Mouse (Mus musculus) MEL (cell line): ENCODE results near the gene Tas2r140. TPM values are rescaled to one million over a fixed set of nuclear protein-coding genes. Genes with fewer than 3 reads are reported as not detected.

ENCODE experiments used
- DNase-seq: peaks from one replicate; pipeline ENCODE4 v3.0.0; 2011; ENCODE audit warnings: low read depth, low spot score
- H3K27ac ChIP-seq: 2 replicates; pipeline ENCODE4 v1.5.1; 2012; ENCODE audit warnings: low read depth, mild to moderate bottlenecking, control low read depth, low read length, moderate library complexity; ENCODE audit not compliant: control insufficient read depth
- H3K27me3 ChIP-seq, 2 experiments: fragments of 150-350 bp in 1 of 2; sonication (generic) in 1 of 2; 2 replicates each; pipeline ENCODE4 v1.6.1; 2012; ENCODE audit warnings: low read length in 2 of 2, mild to moderate bottlenecking in 2 of 2, improper control_type of control experiment in 1 of 2, moderate library complexity in 1 of 2; ENCODE audit not compliant: insufficient read depth in 2 of 2, control insufficient read depth in 1 of 2
- H3K36me3 ChIP-seq, 2 experiments: 2 replicates each; pipeline ENCODE4 v1.6.1; 2012 to 2014; ENCODE audit warnings: low read length in 2 of 2, improper control_type of control experiment in 1 of 2, inconsistent platforms in 1 of 2, mild to moderate bottlenecking in 1 of 2; ENCODE audit not compliant: insufficient read depth in 2 of 2, control insufficient read depth in 1 of 2
- H3K4me1 ChIP-seq, 2 experiments: fragments of 150-350 bp in 1 of 2; sonication (generic) in 1 of 2; 2 replicates each; pipeline ENCODE4 v1.6.1; 2012; ENCODE audit warnings: low read length in 2 of 2, improper control_type of control experiment in 1 of 2, mild to moderate bottlenecking in 1 of 2; ENCODE audit not compliant: insufficient read depth in 2 of 2, control insufficient read depth in 1 of 2
- H3K4me3 ChIP-seq, 2 experiments: fragments of 150-350 bp in 1 of 2; sonication (generic) in 1 of 2; 2 replicates each; pipeline ENCODE4 v1.5.1; 2012; ENCODE audit warnings: low read depth in 2 of 2, low read length in 2 of 2, mild to moderate bottlenecking in 2 of 2, moderate library complexity in 2 of 2, control low read depth in 1 of 2, improper control_type of control experiment in 1 of 2; ENCODE audit not compliant: control insufficient read depth in 1 of 2, insufficient read depth in 1 of 2
- H3K79me2 ChIP-seq: 2 replicates; pipeline ENCODE4 v1.6.1; 2012; ENCODE audit warnings: mild to moderate bottlenecking, low read length, moderate library complexity; ENCODE audit not compliant: control insufficient read depth, poor library complexity, insufficient read depth
- H3K9ac ChIP-seq: 2 replicates; pipeline ENCODE4 v1.6.1; 2012; ENCODE audit warnings: low read depth, mild to moderate bottlenecking, control low read depth, low read length, moderate library complexity; ENCODE audit not compliant: control insufficient read depth, poor library complexity, severe bottlenecking
- H3K9me3 ChIP-seq: fragments of 150-350 bp; sonication (generic); replicated peaks from 2 replicates; pipeline ENCODE4 v1.6.1; 2012; ENCODE audit warnings: mild to moderate bottlenecking, low read length, improper control_type of control experiment, moderate library complexity; ENCODE audit not compliant: insufficient read depth
- CHD1 ChIP-seq: IDR thresholded peaks from 2 replicates; pipeline ENCODE4 v1.6.1; 2012; ENCODE audit warnings: low read depth, mild to moderate bottlenecking, inconsistent platforms, low read length, improper control_type of control experiment
- ELF1 ChIP-seq: IDR thresholded peaks from 2 replicates; pipeline ENCODE4 v1.6.1; 2014; ENCODE audit warnings: low read depth, mild to moderate bottlenecking, inconsistent platforms, low read length, improper control_type of control experiment, moderate library complexity
- HCFC1 ChIP-seq: IDR thresholded peaks from 2 replicates; pipeline ENCODE4 v1.6.1; 2012; ENCODE audit warnings: low read depth, mild to moderate bottlenecking, inconsistent platforms, low read length, improper control_type of control experiment, moderate library complexity
- KAT2A ChIP-seq: conservative IDR thresholded peaks from 2 replicates; pipeline ENCODE4 v1.6.1; 2012; ENCODE audit warnings: low read depth, low read length, improper control_type of control experiment, inconsistent platforms
- MAX ChIP-seq: IDR thresholded peaks from 2 replicates; pipeline ENCODE4 v1.6.1; 2011; ENCODE audit warnings: low read length, improper control_type of control experiment
- MAZ ChIP-seq: IDR thresholded peaks from 2 replicates; pipeline ENCODE4 v1.6.1; 2012; ENCODE audit warnings: low read depth, mild to moderate bottlenecking, inconsistent platforms, low read length, improper control_type of control experiment
- MYB ChIP-seq: IDR thresholded peaks from 2 replicates; pipeline ENCODE4 v1.6.1; 2011; ENCODE audit warnings: mild to moderate bottlenecking, low read depth, low read length, improper control_type of control experiment
- MYC ChIP-seq: IDR thresholded peaks from 2 replicates; pipeline ENCODE4 v1.6.1; 2011; ENCODE audit warnings: low read depth, mild to moderate bottlenecking, low read length, improper control_type of control experiment, moderate library complexity
- POLR2AphosphoS2 ChIP-seq: IDR thresholded peaks from 2 replicates; pipeline ENCODE4 v1.6.1; 2011; ENCODE audit warnings: low read length, improper control_type of control experiment
- POLR2AphosphoS5 ChIP-seq: IDR thresholded peaks from 2 replicates; pipeline ENCODE4 v1.6.1; 2012; ENCODE audit warnings: low read depth, borderline replicate concordance, mild to moderate bottlenecking, inconsistent platforms, low read length, moderate library complexity, mixed read lengths
- RAD21 ChIP-seq: IDR thresholded peaks from 2 replicates; pipeline ENCODE4 v1.6.1; 2011; ENCODE audit warnings: mild to moderate bottlenecking, low read depth, low read length, improper control_type of control experiment
- RCOR1 ChIP-seq: IDR thresholded peaks from 2 replicates; pipeline ENCODE4 v1.6.1; 2012; ENCODE audit warnings: low read depth, mild to moderate bottlenecking, inconsistent platforms, low read length, improper control_type of control experiment
- SIN3A ChIP-seq: IDR thresholded peaks from 2 replicates; pipeline ENCODE4 v1.6.1; 2012; ENCODE audit warnings: low read length, improper control_type of control experiment, inconsistent platforms
- SMC3 ChIP-seq: IDR thresholded peaks from 2 replicates; pipeline ENCODE4 v1.6.1; 2011; ENCODE audit warnings: low read depth, low read length, improper control_type of control experiment
- TCF12 ChIP-seq: IDR thresholded peaks from 2 replicates; pipeline ENCODE4 v1.6.1; 2014; ENCODE audit warnings: low read depth, mild to moderate bottlenecking, inconsistent platforms, low read length, improper control_type of control experiment, moderate library complexity
- USF1 ChIP-seq: IDR thresholded peaks from 2 replicates; pipeline ENCODE4 v1.6.1; 2014; ENCODE audit warnings: low read depth, mild to moderate bottlenecking, inconsistent platforms, low read length, improper control_type of control experiment, moderate library complexity
- USF2 ChIP-seq, 2 experiments: IDR thresholded peaks; 2 replicates each; pipeline ENCODE4 v1.6.1; 2011 to 2012; ENCODE audit warnings: improper control_type of control experiment in 2 of 2, low read length in 2 of 2, borderline replicate concordance in 1 of 2, inconsistent platforms in 1 of 2, low read depth in 1 of 2, mild to moderate bottlenecking in 1 of 2; ENCODE audit not compliant: insufficient read depth in 1 of 2
- ZKSCAN1 ChIP-seq: IDR thresholded peaks from 2 replicates; pipeline ENCODE4 v1.6.1; 2012; ENCODE audit warnings: low read depth, mild to moderate bottlenecking, inconsistent platforms, low read length, improper control_type of control experiment, moderate library complexity
- polyA plus RNA-seq, 2 experiments: library from polyadenylated mRNA; stranded (reverse) in 1 of 2; unstranded in 1 of 2; fragments of >175 nt in 1 of 2; fragments of >200 nt in 1 of 2; gene quantifications; 2 replicates each; pipeline versions ENCODE4 v1.2.1 to v1.2.4; 2012; ENCODE audit warnings: low replicate concordance in 2 of 2, low read depth in 1 of 2; ENCODE audit not compliant: insufficient read length in 2 of 2, insufficient read depth in 1 of 2, missing spikeins in 1 of 2
- total RNA-seq: library from RNA; depleted of rRNA; stranded (reverse); fragments of 300-350 nt; gene quantifications from 2 replicates; pipeline ENCODE4 v1.2.3, GENCODE M21; 2012

Tas2r140 gene
- total and polyA plus RNA-seq, 3 experiments, result not detected

- no peak for DNase-seq
Observed at GRCm38 (mm10) chr6:133102430-133102829, 46.8 kb upstream of the Tas2r140 start.

GRCm38 (mm10) chr6:133092226-133092625 lies 36.6 kb upstream of the Tas2r140 start:
- H3K9me3 ChIP-seq, result no peaks in the 10 kb centered on the region
- TF ChIP-seq ELF1 (no peak), SIN3A (no peak), MYC (no peak), MAX (no peak), POLR2AphosphoS2 (no peak), TCF12 (no peak), HCFC1 (no peak), MYB (no peak), USF1 (no peak), ZKSCAN1 (no peak), USF2 (IDR thresholded peaks at IDR 0.05; ENCODE audit: borderline replicate concordance in 1 of 2, insufficient read depth in 1 of 2, low read depth in 1 of 2, low read length in 2 of 2) (no peak), SMC3 (no peak), CHD1 (no peak), KAT2A (no peak)
- DNase-seq, result no peak

More at GRCm38 (mm10) chr6:133102430-133102829, 46.8 kb upstream of the Tas2r140 start:
- TF ChIP-seq POLR2AphosphoS5 (no peak), RAD21 (no peak), MAX (no peak), KAT2A (no peak), RCOR1 (no peak), MAZ (no peak)
- Histone ChIP-seq H3K27me3 (no peaks in the 10 kb centered on the region), H3K9me3 (no peaks in the 10 kb centered on the region), H3K4me1 (peaks cover 0 to 2% of the 10 kb centered on the region in 2 experiments; a peak in 1 of 4 replicates), H3K9ac (no peak overlapping the region), H3K4me3 (no peak overlapping the region), H3K36me3 (peaks cover 0 to 8% of the 10 kb centered on the region in 2 experiments; a peak in 2 of 4 replicates), H3K79me2 (peaks cover 7% of the 10 kb centered on the region), H3K27ac (no peak overlapping the region)

More at GRCm38 (mm10) chr6:133092226-133092625, 36.6 kb upstream of the Tas2r140 start:
- Histone ChIP-seq H3K27ac (no peak overlapping the region), H3K27me3 (no peaks in the 10 kb centered on the region), H3K4me3 (no peak overlapping the region), H3K36me3 (no peaks in the 10 kb centered on the region), H3K4me1 (no peaks in the 10 kb centered on the region), H3K79me2 (no peaks in the 10 kb centered on the region), H3K9ac (no peak overlapping the region)
